35 mouse cellular contexts compared by ENCODE assay signal in genomic region chr7:101628481-101628880, GRCm38 (mm10). TPM values are rescaled to one million over a fixed set of nuclear protein-coding genes. Genes with fewer than 3 reads are reported as not detected.
A peak's percentile ranks its signal among the peaks of the same experiment; 100 is the strongest.
DNase-seq lines count a peak whose midpoint lies in the region; ATAC-seq and TF ChIP-seq lines count a peak whose summit lies in the region.
"Had no signal": no experiment of that assay in that cellular context is flagged by ENCODE, and none has a peak within 500 bp of the region (broad histone marks: within the 10 kb centered on the region; RNA-seq: fewer than 3 reads in every experiment).

No protein-coding gene starts in this region.

- no peak for ATAC-seq in megakaryocyte-erythroid progenitor cell, adult 5-6 weeks (replicated peaks; ENCODE audit: low FRiP score, low TSS enrichment, poor library complexity, severe bottlenecking)
- ATAC-seq: forebrain, embryonic 13.5 days; forebrain, embryonic 16.5 days; hindbrain, postnatal 0 days; inflammation-experienced regulatory T-cells, adult 6 months; intestine, embryonic 16.5 days had no signal

- H3K27ac ChIP-seq in left cerebral cortex, adult 2 months: peak overlapping the region; percentile 70
- peak overlapping the region; percentile 81 for H3K27ac ChIP-seq in cortical plate, adult 2 months (ENCODE audit: insufficient read depth, low read length)
- H3K27ac ChIP-seq: forebrain, embryonic 10.5 days; forebrain, embryonic 13.5 days; heart, embryonic 15.5 days; hindbrain, embryonic 14.5 days; hindbrain, postnatal 0 days had no signal

- intact Hi-C loops in left cerebral cortex, adult 2 months (cut with DNase I): no loop called here

- no peak for TF ChIP-seq POLR2A in cortical plate, adult 2 months (IDR thresholded peaks at IDR 0.05; ENCODE audit: extremely low read depth, insufficient read depth, low read length)

- DNase-seq in left cerebral cortex, adult 2 months (ENCODE audit: extremely low spot score in 1 of 2, low spot score in 2 of 2): no peak
- DNase-seq in left cerebral cortex, adult 9 months (ENCODE audit: low spot score in 2 of 2): no peak
- peak; percentile 70 for DNase-seq in 3T3-L1 (ENCODE audit: low read depth, low spot score)
- DNase-seq in NIH3T3 (ENCODE audit: low read depth): peak; percentile 23
- no peak for DNase-seq in right cerebral cortex, postnatal 14 days
- DNase-seq: adrenal gland, postnatal 10 days; adrenal gland, postnatal 36 days; B cell, adult 2 months; cerebellum, adult 11 months; cerebellum, adult 2 months; cerebellum, adult 9-11 months; cerebellum, postnatal 25 days; gastrocnemius, postnatal 10 days; heart, adult 18-20 months; heart, postnatal 10 days; heart, postnatal 4 days had no signal

- H3K4me1 ChIP-seq in cortical plate, adult 2 months (ENCODE audit: control insufficient read depth, insufficient read depth, low read length): no peaks in the 10 kb centered on the region
- H3K4me1 ChIP-seq: heart, embryonic 12.5 days; heart, embryonic 15.5 days had no signal

- no peak for TF ChIP-seq CTCF in left cerebral cortex, adult 2 months (IDR thresholded peaks at IDR 0.05)
- TF ChIP-seq CTCF in cortical plate, adult 2 months (IDR thresholded peaks at IDR 0.05; ENCODE audit: extremely low read depth, insufficient read depth, low read length): no peak

- no peak overlapping the region for H3K4me3 ChIP-seq in left cerebral cortex, adult 2 months
- no peak overlapping the region for H3K4me3 ChIP-seq in cortical plate, adult 2 months (ENCODE audit: insufficient read depth, low read length)
- H3K4me3 ChIP-seq: forebrain, embryonic 10.5 days; forebrain, embryonic 13.5 days; heart, embryonic 12.5 days; heart, embryonic 15.5 days had no signal

RNA-seq across cellular contexts. Expression of gene Clpb, which starts 35.0 kb away (rescaled TPM):
- total RNA-seq in left cerebral cortex, adult 2 months (2021): 10 to 100 TPM; 55.6 to 57.1 TPM
- polyA plus RNA-seq in cortical plate, adult 2 months (2012; rRNA removed): 41.8 and 48.1 TPM in 2 replicates
- total RNA-seq in megakaryocyte-erythroid progenitor cell, adult 5-6 weeks (2014; fragmentation: Nextera tagmentation): 28.3 and 41.2 TPM in 2 replicates
- 25.5 and 26.2 TPM in 2 replicates for total RNA-seq in megakaryocyte-erythroid progenitor cell, adult 5-6 weeks (2017)

RNA-seq across cellular contexts. Expression of gene Art2b, which starts 43.1 kb away (rescaled TPM):
- not detected for total RNA-seq in left cerebral cortex, adult 2 months (2021)
- polyA plus RNA-seq in cortical plate, adult 2 months (2012; rRNA removed): 0.02 TPM in 1 of 2 replicates, not detected in the other
- total RNA-seq in megakaryocyte-erythroid progenitor cell, adult 5-6 weeks (2014; fragmentation: Nextera tagmentation): 1.4 and 3.7 TPM in 2 replicates
- 0.84 and 2.7 TPM in 2 replicates for total RNA-seq in megakaryocyte-erythroid progenitor cell, adult 5-6 weeks (2017)
- total RNA-seq: adrenal gland, postnatal 36 days; CH12.LX; common myeloid progenitor, adult 5-6 weeks; G1E; gastrocnemius, adult 18-20 months; gastrocnemius, postnatal 10 days; gastrocnemius, postnatal 4 days; heart, postnatal 10 days; heart, postnatal 4 days; hindbrain, postnatal 0 days had no signal
- polyA plus RNA-seq: cerebellum, adult 2 months; embryonic facial prominence, embryonic 11.5 days; embryonic facial prominence, embryonic 14.5 days; forebrain, embryonic 10.5 days; forebrain, embryonic 13.5 days; forebrain, embryonic 16.5 days; G1E; heart, embryonic 12.5 days; heart, embryonic 15.5 days; hindbrain, embryonic 11.5 days; hindbrain, embryonic 14.5 days; hindbrain, postnatal 0 days had no signal

Comparison
In these comparisons a context has a peak if more than half of its experiments do, and no peak if none do; other contexts are left out.
1. DNase-seq: peak in 3T3-L1 (single experiment) and NIH3T3 (single experiment); none in left cerebral cortex, adult 2 months (0 of 2), left cerebral cortex, adult 9 months (0 of 2) and right cerebral cortex, postnatal 14 days (single experiment).